Mouse (Mus musculus): Measurements from ENCODE around the gene Hspbp1.
A peak's percentile ranks its signal among the peaks of the same experiment; 100 is the strongest.

Gene Hspbp1

GRCm38 (mm10) chr7:4684632-4685417, at the start of gene Hspbp1:
Gene Hspbp1, minus strand, starts transcription at chr7:4685068.
- peak; percentile 95 to 96 for DNase-seq (ENCODE audit: low spot score in 2 of 2)

GRCm38 (mm10) chr7:4732968-4733392, 48.1 kb upstream of the Hspbp1 start:
- DNase-seq (ENCODE audit: low spot score in 2 of 2): no peak

- no peak for DNase-seq (ENCODE audit: low spot score in 2 of 2)
Observed at GRCm38 (mm10) chr7:4731090-4731489, 46.2 kb upstream of the Hspbp1 start.

- DNase-seq (ENCODE audit: low spot score in 2 of 2): no peak
Observed at GRCm38 (mm10) chr7:4725169-4725568, 40.3 kb upstream of the Hspbp1 start, which contains the start of gene Tmem150b. Gene Tmem150b, minus strand, starts transcription at chr7:4725249.

GRCm38 (mm10) chr7:4724359-4724758, 39.5 kb upstream of the Hspbp1 start:
- DNase-seq (ENCODE audit: low spot score in 2 of 2): no peak

GRCm38 (mm10) chr7:4723508-4723907, 38.6 kb upstream of the Hspbp1 start:
- DNase-seq (ENCODE audit: low spot score in 2 of 2): no peak

- no peak for DNase-seq (ENCODE audit: low spot score in 2 of 2)
Observed at GRCm38 (mm10) chr7:4719276-4719675, 34.4 kb upstream of the Hspbp1 start.

- no peak for DNase-seq (ENCODE audit: low spot score in 2 of 2)
Observed at GRCm38 (mm10) chr7:4716955-4717354, 32.1 kb upstream of the Hspbp1 start.

GRCm38 (mm10) chr7:4712594-4712993, 27.7 kb upstream of the Hspbp1 start:
- DNase-seq (ENCODE audit: low spot score in 2 of 2): no peak

- DNase-seq (ENCODE audit: low spot score in 2 of 2): peak in 1 of 2 experiments; percentile 22
Observed at GRCm38 (mm10) chr7:4705098-4705497, 20.2 kb upstream of the Hspbp1 start.

- DNase-seq (ENCODE audit: low spot score in 2 of 2): no peak
Observed at GRCm38 (mm10) chr7:4703195-4703594, 18.3 kb upstream of the Hspbp1 start.

- DNase-seq (ENCODE audit: low spot score in 2 of 2): no peak
Observed at GRCm38 (mm10) chr7:4702334-4702733, 17.5 kb upstream of the Hspbp1 start.

GRCm38 (mm10) chr7:4693004-4693403, 8.1 kb upstream of the Hspbp1 start:
- DNase-seq (ENCODE audit: low spot score in 2 of 2): no peak

GRCm38 (mm10) chr7:4690951-4691653, 6.2 kb upstream of the Hspbp1 start:
- no peak for DNase-seq (ENCODE audit: low spot score in 2 of 2)

GRCm38 (mm10) chr7:4690387-4690786, 5.5 kb upstream of the Hspbp1 start, which contains the start of gene Brsk1:
Gene Brsk1, plus strand, starts transcription at chr7:4690604.
- DNase-seq (ENCODE audit: low spot score in 2 of 2): peak; percentile 8 to 18

GRCm38 (mm10) chr7:4684203-4684602, 665 bp downstream of the Hspbp1 start:
- peak in 1 of 2 experiments; percentile 3 for DNase-seq (ENCODE audit: low spot score in 2 of 2)

GRCm38 (mm10) chr7:4683307-4683706, 1.6 kb downstream of the Hspbp1 start:
- no peak for DNase-seq (ENCODE audit: low spot score in 2 of 2)

GRCm38 (mm10) chr7:4675200-4675599, 9.7 kb downstream of the Hspbp1 start:
- no peak for DNase-seq (ENCODE audit: low spot score in 2 of 2)

GRCm38 (mm10) chr7:4674114-4674731, 10.6 kb downstream of the Hspbp1 start:
- no peak for DNase-seq (ENCODE audit: low spot score in 2 of 2)

- DNase-seq (ENCODE audit: low spot score in 2 of 2): no peak
Observed at GRCm38 (mm10) chr7:4671956-4672355, 12.9 kb downstream of the Hspbp1 start.

- DNase-seq (ENCODE audit: low spot score in 2 of 2): no peak
Observed at GRCm38 (mm10) chr7:4670655-4671255, 14.1 kb downstream of the Hspbp1 start.

GRCm38 (mm10) chr7:4669156-4669555, 15.7 kb downstream of the Hspbp1 start:
- DNase-seq (ENCODE audit: low spot score in 2 of 2): no peak
